Mouse (Mus musculus) monocyte, adult 5-6 weeks (primary cell): ENCODE data around the gene Me3. TPM values are rescaled to one million over a fixed set of nuclear protein-coding genes. Genes with fewer than 3 reads are reported as not detected.

Experiments
- ATAC-seq: fragments of 153-309, 156-312 bp; replicated peaks from 2 replicates; pipeline ENCODE4 v1.8.0; 2017; ENCODE audit warnings: mild to moderate bottlenecking; ENCODE audit not compliant: low TSS enrichment, insufficient number of reproducible peaks, severe bottlenecking, poor library complexity, low FRiP score
- total RNA-seq: library from RNA; stranded (forward); fragments of 200-1000, 200-491, 200-594 nt; gene quantifications from 3 replicates; pipeline ENCODE4 v1.2.3, GENCODE M21; 2017

Gene Me3
- total RNA-seq, 1 experiment from 2014 or later: not detected

- no peak for ATAC-seq
Measured at GRCm38 (mm10) chr7:89792576-89792975, 160.4 kb downstream of the Me3 start.

- no peak for ATAC-seq
Measured at GRCm38 (mm10) chr7:89795366-89795765, 163.2 kb downstream of the Me3 start.

- no peak for ATAC-seq
Measured at GRCm38 (mm10) chr7:89796351-89796801, 164.2 kb downstream of the Me3 start.

GRCm38 (mm10) chr7:89798358-89799020 is 166.3 kb downstream of the Me3 start:
- ATAC-seq: no peak

GRCm38 (mm10) chr7:89802447-89802846 is 170.3 kb downstream of the Me3 start:
- no peak for ATAC-seq

- ATAC-seq: no peak
Measured at GRCm38 (mm10) chr7:89803966-89804365, 171.8 kb downstream of the Me3 start.

GRCm38 (mm10) chr7:89809400-89809799 is 177.2 kb downstream of the Me3 start:
- ATAC-seq: no peak

GRCm38 (mm10) chr7:89828436-89829065 is 196.4 kb downstream of the Me3 start:
- ATAC-seq: no peak

- ATAC-seq: no peak
Measured at GRCm38 (mm10) chr7:89829201-89829600, 197.0 kb downstream of the Me3 start.

- no peak for ATAC-seq
Measured at GRCm38 (mm10) chr7:89833521-89833920, 201.3 kb downstream of the Me3 start.

- ATAC-seq: no peak
Measured at GRCm38 (mm10) chr7:89835566-89835965, 203.4 kb downstream of the Me3 start.

- ATAC-seq: no peak
Measured at GRCm38 (mm10) chr7:89836676-89837075, 204.5 kb downstream of the Me3 start.

GRCm38 (mm10) chr7:89837841-89838240 is 205.6 kb downstream of the Me3 start:
- ATAC-seq: no peak

GRCm38 (mm10) chr7:89839721-89840120 is 207.5 kb downstream of the Me3 start:
- no peak for ATAC-seq

GRCm38 (mm10) chr7:89841670-89842403 is 209.6 kb downstream of the Me3 start:
- ATAC-seq: no peak

GRCm38 (mm10) chr7:89842404-89842715 is 210.2 kb downstream of the Me3 start:
- no peak for ATAC-seq

GRCm38 (mm10) chr7:89843121-89843520 is 210.9 kb downstream of the Me3 start:
- no peak for ATAC-seq

GRCm38 (mm10) chr7:89843533-89843932 is 211.3 kb downstream of the Me3 start:
- ATAC-seq: no peak

- ATAC-seq: no peak
Measured at GRCm38 (mm10) chr7:89845669-89846068, 213.5 kb downstream of the Me3 start.

GRCm38 (mm10) chr7:89850510-89850909 is 218.3 kb downstream of the Me3 start:
- ATAC-seq: no peak
